Mouse (Mus musculus) cerebellum, adult 2 months (tissue): ENCODE results near the gene Tmem198b.

Source experiments
- CTCF ChIP-seq: fragments of 200-500 bp; IDR thresholded peaks from 2 replicates; pipeline ENCODE4 v1.5.1; 2011; ENCODE audit warnings: low read depth, mild to moderate bottlenecking, control low read depth, low read length, moderate library complexity, borderline replicate concordance; ENCODE audit not compliant: insufficient read depth
- POLR2A ChIP-seq: fragments of 200-500 bp; IDR thresholded peaks from 2 replicates; pipeline ENCODE4 v1.6.1; 2011; ENCODE audit warnings: low read length, control low read depth, borderline replicate concordance; ENCODE audit not compliant: insufficient read depth

DNA sequence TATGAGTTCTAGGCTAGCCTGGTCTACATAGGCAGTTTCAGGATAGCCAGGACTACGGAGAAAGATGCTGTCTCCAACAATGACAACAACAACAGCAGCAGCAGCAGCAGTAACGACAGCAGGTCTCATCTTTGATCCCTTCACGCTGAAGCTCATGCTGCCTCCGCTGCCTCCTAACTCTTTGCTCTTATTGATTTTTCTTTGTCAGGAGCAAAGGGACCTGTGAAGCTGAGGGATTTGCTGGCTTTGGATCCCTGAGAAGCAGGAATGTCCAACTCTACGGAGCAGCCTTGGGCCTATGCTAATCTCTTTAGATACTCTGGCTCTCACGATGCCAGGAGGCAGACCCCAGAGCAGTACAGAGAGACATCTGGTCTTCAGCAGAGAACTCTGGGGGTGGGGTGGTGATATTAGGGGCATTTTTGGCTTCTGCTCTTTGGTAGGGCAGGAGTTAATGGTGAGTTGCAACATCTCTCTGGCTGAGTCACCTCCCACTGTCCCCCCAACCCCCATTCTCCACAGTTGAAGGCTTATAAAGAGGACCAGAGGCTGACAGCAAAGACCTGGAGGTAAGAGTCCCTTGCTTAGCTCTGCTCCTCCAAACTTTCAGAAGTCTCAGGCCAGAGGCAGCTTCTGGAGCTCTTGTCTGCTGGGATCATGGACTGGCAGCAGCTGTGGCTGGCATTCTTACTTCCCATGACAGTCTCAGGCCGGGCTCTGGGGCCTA is 13.6 kb downstream of the Tmem198b start, which contains the start of gene Mmp19:
- no peak for TF ChIP-seq CTCF
- TF ChIP-seq POLR2A = no peak
